Mouse (Mus musculus) limb, embryonic 13.5 days (tissue): Measurements from ENCODE around the gene Ncam1. TPM values are rescaled to one million over a fixed set of nuclear protein-coding genes. Genes with fewer than 3 reads are reported as not detected.

Experiments
- ATAC-seq: fragments of 200-750 bp; cut with Nextera tagmentation; 2 replicates; pipeline ENCODE4 v1.8.0; 2017; ENCODE audit warnings: low read depth, moderate number of reproducible peaks, moderate TSS enrichment; ENCODE audit not compliant: low FRiP score
- H3K27ac ChIP-seq: fragments of 300-500 bp; sonication (generic); 2 replicates; pipeline ENCODE4 v1.5.1; 2015; ENCODE audit warnings: inconsistent platforms, mild to moderate bottlenecking, moderate library complexity
- H3K27me3 ChIP-seq: fragments of 300-500 bp; sonication (generic); 2 replicates; pipeline ENCODE4 v1.6.1; 2015; ENCODE audit warnings: mild to moderate bottlenecking, inconsistent platforms
- H3K36me3 ChIP-seq: fragments of 300-500 bp; sonication (generic); 2 replicates; pipeline ENCODE4 v1.6.1; 2015; ENCODE audit warnings: inconsistent platforms, mild to moderate bottlenecking, moderate library complexity
- H3K4me1 ChIP-seq: fragments of 300-500 bp; sonication (generic); 2 replicates; pipeline ENCODE4 v1.6.1; 2015; ENCODE audit warnings: inconsistent platforms
- H3K4me2 ChIP-seq: fragments of 300-500 bp; sonication (generic); replicated peaks from 2 replicates; pipeline ENCODE4 v1.6.1; 2015; ENCODE audit warnings: inconsistent platforms, mild to moderate bottlenecking, moderate library complexity
- H3K4me3 ChIP-seq: fragments of 300-500 bp; sonication (generic); 2 replicates; pipeline ENCODE4 v1.5.1; 2015; ENCODE audit warnings: moderate library complexity, mild to moderate bottlenecking, inconsistent platforms
- H3K9ac ChIP-seq: fragments of 300-500 bp; sonication (generic); 2 replicates; pipeline ENCODE4 v1.6.1; 2015; ENCODE audit warnings: mild to moderate bottlenecking, inconsistent platforms
- H3K9me3 ChIP-seq: fragments of 300-500 bp; sonication (generic); 2 replicates; pipeline ENCODE4 v1.6.1; 2016; ENCODE audit warnings: inconsistent platforms
- WGBS: fragments of 180-500 bp; shearing (Covaris S2); methylation state at CpG from one replicate; pipeline ENCODE4 v1.1.7; 2015; 5-methylcytosine and 5-hydroxymethylcytosine counted together
- polyA plus RNA-seq: library from polyadenylated mRNA; unstranded; fragments of >200 nt; fragmentation: Nextera tagmentation; extraction: Ambion mirVana; gene quantifications from 2 replicates; pipeline ENCODE4 v1.2.1, GENCODE M21; 2015

Ncam1 gene
- polyA plus RNA-seq, 1 experiment from 2014 or later = 90.9 TPM

GRCm38 (mm10) chr9:49570731-49571694 lies 227.7 kb downstream of the Ncam1 start:
- ATAC-seq = peak; percentile 67; the same call in 1 of the 2 replicates
- Histone ChIP-seq H3K36me3 (peaks cover 31% of the 10 kb centered on the region), H3K4me2 (peak overlapping the region; percentile 5; the same call in 1 of the 2 replicates), H3K27me3 (no peaks in the 10 kb centered on the region), H3K4me3 (no peak overlapping the region), H3K27ac (peak overlapping the region; percentile 76), H3K9ac (no peak overlapping the region), H3K9me3 (no peaks in the 10 kb centered on the region), H3K4me1 (peaks cover 34% of the 10 kb centered on the region)
- 42% methylated on average over 10 of the region's 10 CpGs for WGBS

- ATAC-seq = no peak
- no peaks in the 10 kb centered on the region for H3K9me3 ChIP-seq
- H3K27me3 ChIP-seq = no peaks in the 10 kb centered on the region
- no peak overlapping the region for H3K9ac ChIP-seq
- H3K4me3 ChIP-seq = no peak overlapping the region
- peaks cover 34% of the 10 kb centered on the region for H3K4me1 ChIP-seq
- no peak overlapping the region for H3K27ac ChIP-seq
- WGBS = 64% methylated on average over 7 of the region's 7 CpGs
- no peak overlapping the region for H3K4me2 ChIP-seq
- H3K36me3 ChIP-seq = peaks cover 37% of the 10 kb centered on the region
These were observed 228.6 kb downstream of the Ncam1 start for GRCm38 (mm10) chr9:49570033-49570660.

GRCm38 (mm10) chr9:49565846-49566245 lies 232.9 kb downstream of the Ncam1 start:
- H3K27me3 ChIP-seq = no peaks in the 10 kb centered on the region
- H3K36me3 ChIP-seq = peaks cover 59% of the 10 kb centered on the region
- no peak for ATAC-seq
- no peak overlapping the region for H3K4me3 ChIP-seq
- H3K9ac ChIP-seq = no peak overlapping the region
- WGBS = 86% methylated on average over 2 of the region's 2 CpGs
- no peak overlapping the region for H3K27ac ChIP-seq
- no peak overlapping the region for H3K4me2 ChIP-seq
- no peaks in the 10 kb centered on the region for H3K9me3 ChIP-seq
- peaks cover 9% of the 10 kb centered on the region for H3K4me1 ChIP-seq

- no peak for ATAC-seq
- no peaks in the 10 kb centered on the region for H3K4me1 ChIP-seq
- no peak overlapping the region for H3K9ac ChIP-seq
- no peak overlapping the region for H3K4me3 ChIP-seq
- 98% methylated on average over 2 of the region's 2 CpGs for WGBS
- no peaks in the 10 kb centered on the region for H3K9me3 ChIP-seq
- no peak overlapping the region for H3K4me2 ChIP-seq
- H3K27ac ChIP-seq = no peak overlapping the region
- H3K36me3 ChIP-seq = peaks cover 40% of the 10 kb centered on the region
- no peaks in the 10 kb centered on the region for H3K27me3 ChIP-seq
These were observed 239.8 kb downstream of the Ncam1 start for GRCm38 (mm10) chr9:49558941-49559340.

GRCm38 (mm10) chr9:49551353-49551752 lies 247.4 kb downstream of the Ncam1 start:
- H3K36me3 ChIP-seq = peaks cover 9% of the 10 kb centered on the region; the same call in 1 of the 2 replicates
- no peaks in the 10 kb centered on the region for H3K27me3 ChIP-seq
- no peaks in the 10 kb centered on the region for H3K9me3 ChIP-seq
- ATAC-seq = no peak
- H3K4me3 ChIP-seq = no peak overlapping the region
- H3K4me1 ChIP-seq = no peaks in the 10 kb centered on the region
- H3K27ac ChIP-seq = no peak overlapping the region
- no peak overlapping the region for H3K4me2 ChIP-seq
- no peak overlapping the region for H3K9ac ChIP-seq
- 80% methylated on average over 2 of the region's 2 CpGs for WGBS

GRCm38 (mm10) chr9:49542593-49542992 lies 256.1 kb downstream of the Ncam1 start:
- H3K9me3 ChIP-seq = no peaks in the 10 kb centered on the region
- no peak for ATAC-seq
- peaks cover 41% of the 10 kb centered on the region for H3K36me3 ChIP-seq
- 87% methylated on average over 4 of the region's 4 CpGs for WGBS
- H3K27ac ChIP-seq = no peak overlapping the region
- no peak overlapping the region for H3K4me3 ChIP-seq
- H3K4me1 ChIP-seq = 0 out of 2 replicates have a peak, but pooled peaks cover 2% of the 10 kb centered on the region
- no peak overlapping the region for H3K4me2 ChIP-seq
- no peak overlapping the region for H3K9ac ChIP-seq
- no peaks in the 10 kb centered on the region for H3K27me3 ChIP-seq

- peak; percentile 41; the same call in 1 of the 2 replicates for ATAC-seq
- Histone ChIP-seq H3K27ac (no peak overlapping the region), H3K9me3 (no peaks in the 10 kb centered on the region), H3K9ac (no peak overlapping the region), H3K4me2 (no peak overlapping the region), H3K27me3 (no peaks in the 10 kb centered on the region), H3K4me1 (peaks cover 32% of the 10 kb centered on the region), H3K36me3 (peaks cover 12% of the 10 kb centered on the region), H3K4me3 (no peak overlapping the region)
- 78% methylated on average over 6 of the region's 6 CpGs for WGBS
These were observed 260.9 kb downstream of the Ncam1 start for GRCm38 (mm10) chr9:49537814-49538213.

- H3K4me1 ChIP-seq = peaks cover 32% of the 10 kb centered on the region
- H3K27me3 ChIP-seq = no peaks in the 10 kb centered on the region
- WGBS = 42% methylated on average over 6 of the region's 6 CpGs
- H3K4me3 ChIP-seq = no peak overlapping the region
- peaks cover 3% of the 10 kb centered on the region for H3K36me3 ChIP-seq
- H3K9ac ChIP-seq = no peak overlapping the region
- no peak overlapping the region for H3K4me2 ChIP-seq
- no peak for ATAC-seq
- no peaks in the 10 kb centered on the region for H3K9me3 ChIP-seq
- peak overlapping the region; percentile 3; the same call in 1 of the 2 replicates for H3K27ac ChIP-seq
These were observed 262.1 kb downstream of the Ncam1 start for GRCm38 (mm10) chr9:49536593-49536992.

GRCm38 (mm10) chr9:49534958-49535357 lies 263.8 kb downstream of the Ncam1 start:
- 48% methylated on average over 4 of the region's 4 CpGs for WGBS

GRCm38 (mm10) chr9:49533912-49534491 lies 264.7 kb downstream of the Ncam1 start:
- Histone ChIP-seq H3K27me3 (no peaks in the 10 kb centered on the region), H3K4me2 (no peak overlapping the region), H3K4me3 (no peak overlapping the region), H3K9me3 (no peaks in the 10 kb centered on the region), H3K27ac (no peak overlapping the region), H3K36me3 (0 out of 2 replicates have a peak, but pooled peaks cover 5% of the 10 kb centered on the region), H3K4me1 (peaks cover 42% of the 10 kb centered on the region), H3K9ac (no peak overlapping the region)
- ATAC-seq = no peak
- 34% methylated on average over 8 of the region's 8 CpGs for WGBS

More at GRCm38 (mm10) chr9:49534958-49535357, 263.8 kb downstream of the Ncam1 start:
- Histone ChIP-seq H3K27ac (no peak overlapping the region), H3K27me3 (no peaks in the 10 kb centered on the region), H3K4me2 (no peak overlapping the region), H3K36me3 (0 out of 2 replicates have a peak, but pooled peaks cover 5% of the 10 kb centered on the region), H3K9ac (no peak overlapping the region), H3K9me3 (no peaks in the 10 kb centered on the region), H3K4me3 (no peak overlapping the region), H3K4me1 (peaks cover 42% of the 10 kb centered on the region)
- no peak for ATAC-seq

- H3K27me3 ChIP-seq = no peaks in the 10 kb centered on the region
- peaks cover 42% of the 10 kb centered on the region for H3K4me1 ChIP-seq
- H3K27ac ChIP-seq = no peak overlapping the region
- no peak overlapping the region for H3K4me2 ChIP-seq
- ATAC-seq = peak; percentile 49; the same call in 1 of the 2 replicates
- 0 out of 2 replicates have a peak, but pooled peaks cover 5% of the 10 kb centered on the region for H3K36me3 ChIP-seq
- no peaks in the 10 kb centered on the region for H3K9me3 ChIP-seq
- no peak overlapping the region for H3K9ac ChIP-seq
- WGBS = 67% methylated on average over 7 of the region's 7 CpGs
- H3K4me3 ChIP-seq = no peak overlapping the region
These were observed 265.3 kb downstream of the Ncam1 start for GRCm38 (mm10) chr9:49533455-49533854.

- Histone ChIP-seq H3K4me1 (peaks cover 33% of the 10 kb centered on the region), H3K9me3 (no peaks in the 10 kb centered on the region), H3K4me2 (no peak overlapping the region), H3K36me3 (0 out of 2 replicates have a peak, but pooled peaks cover 5% of the 10 kb centered on the region), H3K4me3 (no peak overlapping the region), H3K27ac (no peak overlapping the region), H3K27me3 (no peaks in the 10 kb centered on the region), H3K9ac (no peak overlapping the region)
- no peak for ATAC-seq
- 92% methylated on average over 6 of the region's 6 CpGs for WGBS
These were observed 266.9 kb downstream of the Ncam1 start for GRCm38 (mm10) chr9:49531833-49532232.
